Mouse (Mus musculus) limb, embryonic 14.5 days (tissue): ENCODE results near the gene Rab8b. TPM values are rescaled to one million over a fixed set of nuclear protein-coding genes. Genes with fewer than 3 reads are reported as not detected.

Source experiments
- ATAC-seq: fragments of 200-750 bp; cut with Nextera tagmentation; 2 replicates; pipeline ENCODE4 v1.8.0; 2017; ENCODE audit warnings: low read depth, moderate number of reproducible peaks, moderate TSS enrichment; ENCODE audit not compliant: low FRiP score
- DNase-seq: peaks from one replicate; pipeline ENCODE4 v3.0.0-alpha.2; 2015; ENCODE audit warnings: low spot score
- H3K27ac ChIP-seq: fragments of 300-500 bp; sonication (generic); replicated peaks from 2 replicates; pipeline ENCODE4 v1.5.1; 2014; ENCODE audit warnings: low read depth, mild to moderate bottlenecking, low read length, moderate library complexity, mixed read lengths
- H3K27me3 ChIP-seq: fragments of 300-500 bp; sonication (generic); 2 replicates; pipeline ENCODE4 v1.6.1; 2014; ENCODE audit warnings: low read length, mixed read lengths; ENCODE audit not compliant: control insufficient read depth, insufficient read depth
- H3K36me3 ChIP-seq: fragments of 300-500 bp; sonication (generic); 2 replicates; pipeline ENCODE4 v1.6.1; 2014; ENCODE audit warnings: mild to moderate bottlenecking, low read length, moderate library complexity, mixed read lengths; ENCODE audit not compliant: control insufficient read depth, insufficient read depth
- H3K4me1 ChIP-seq: fragments of 300-500 bp; sonication (generic); 2 replicates; pipeline ENCODE4 v1.6.1; 2014; ENCODE audit warnings: antibody characterized with exemption, low read length, mixed read lengths; ENCODE audit not compliant: control insufficient read depth, insufficient read depth
- H3K4me2 ChIP-seq: fragments of 300-500 bp; sonication (generic); replicated peaks from 2 replicates; pipeline ENCODE4 v1.6.1; 2014; ENCODE audit warnings: low read depth, mild to moderate bottlenecking, low read length, moderate library complexity; ENCODE audit not compliant: severe bottlenecking
- H3K4me3 ChIP-seq: fragments of 300-500 bp; sonication (generic); replicated peaks from 2 replicates; pipeline ENCODE4 v1.5.1; 2014; ENCODE audit warnings: low read length
- H3K9ac ChIP-seq: fragments of 300-500 bp; sonication (generic); 2 replicates; pipeline ENCODE4 v1.6.1; 2014; ENCODE audit warnings: mild to moderate bottlenecking, low read depth, low read length, moderate library complexity; ENCODE audit not compliant: severe bottlenecking
- H3K9me3 ChIP-seq: fragments of 300-500 bp; sonication (generic); 2 replicates; pipeline ENCODE4 v1.6.1; 2016; ENCODE audit warnings: low read length; ENCODE audit not compliant: control insufficient read depth
- POLR2A ChIP-seq: fragments of 200-500 bp; IDR thresholded peaks from 2 replicates; pipeline ENCODE4 v1.8.0; 2012; ENCODE audit warnings: inconsistent platforms, mild to moderate bottlenecking, moderate library complexity, borderline replicate concordance; ENCODE audit not compliant: insufficient read depth, insufficient read length; ENCODE audit errors: extremely low read depth
- WGBS: fragments of 180-500 bp; shearing (Covaris S2); extraction: QIAGEN DNeasy Blood & Tissue Kit; methylation state at CpG from one replicate; pipeline ENCODE4 v1.1.7; 2014; 5-methylcytosine and 5-hydroxymethylcytosine counted together
- polyA plus RNA-seq, 2 experiments: library from polyadenylated mRNA; depleted of rRNA in 1 of 2; stranded (reverse) in 1 of 2; unstranded in 1 of 2; fragments of >200 nt; fragmentation: Nextera tagmentation in 1 of 2; extraction: Ambion mirVana in 1 of 2; gene quantifications; 2 replicates each; pipeline versions ENCODE4 v1.2.1 to v1.2.3; 2012 to 2014

Rab8b gene
- polyA plus RNA-seq, 2 experiments: 14.3 to 15.4 TPM

DNA sequence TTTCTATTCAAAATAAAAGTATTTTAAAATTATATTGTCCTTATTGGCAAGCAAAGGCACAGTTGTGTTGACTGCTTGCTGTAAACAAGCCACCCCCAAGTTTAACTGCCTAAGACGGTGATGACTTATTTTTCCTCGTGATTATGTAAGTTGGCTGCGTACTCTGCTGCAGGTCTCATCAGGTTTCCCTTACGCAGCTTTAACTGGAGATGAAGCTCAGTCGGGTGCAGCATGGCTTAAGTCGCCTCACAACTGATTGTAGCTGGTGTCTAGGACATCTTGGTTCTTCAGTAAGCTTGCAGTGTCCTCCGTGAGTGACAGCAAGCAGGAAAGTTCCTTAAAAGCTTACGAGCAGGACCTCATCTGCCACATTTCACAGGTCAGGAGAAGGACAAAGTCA is 32.8 kb upstream of the Rab8b start:
- Histone ChIP-seq H3K27me3 (no peaks in the 10 kb centered on the region), H3K4me2 (no peak overlapping the region), H3K4me1 (no peaks in the 10 kb centered on the region), H3K36me3 (peaks cover 16% of the 10 kb centered on the region), H3K9ac (no peak overlapping the region), H3K9me3 (no peaks in the 10 kb centered on the region), H3K4me3 (no peak overlapping the region), H3K27ac (no peak overlapping the region)
- no peak for TF ChIP-seq POLR2A
- WGBS: 80% methylated on average over 8 of the region's 8 CpGs
- DNase-seq: no peak
- no peak for ATAC-seq

DNA sequence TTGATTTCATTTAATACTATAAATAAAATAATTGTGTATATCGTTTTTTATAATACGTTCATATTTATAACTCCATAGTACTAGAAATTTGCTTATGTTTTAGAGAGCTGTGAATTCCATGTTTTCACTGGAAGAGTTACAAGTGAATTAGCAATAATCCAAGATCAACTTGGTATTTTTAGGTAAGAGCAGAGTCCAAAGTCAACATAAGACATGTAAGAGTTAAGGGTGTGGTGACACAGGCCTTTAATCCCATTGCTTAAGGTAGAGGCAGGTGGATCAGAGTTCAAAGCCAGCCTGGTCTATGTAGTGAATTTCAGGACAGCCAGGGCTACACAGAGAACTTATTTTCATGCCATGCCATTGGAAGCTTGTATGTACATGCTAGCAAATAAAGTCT is 29.0 kb upstream of the Rab8b start:
- Histone ChIP-seq H3K36me3 (peaks cover 16% of the 10 kb centered on the region), H3K4me3 (no peak overlapping the region), H3K4me1 (0 out of 2 replicates have a peak, but pooled peaks cover 5% of the 10 kb centered on the region), H3K4me2 (no peak overlapping the region), H3K27me3 (no peaks in the 10 kb centered on the region), H3K27ac (no peak overlapping the region), H3K9ac (no peak overlapping the region), H3K9me3 (no peaks in the 10 kb centered on the region)
- DNase-seq: no peak
- no peak for ATAC-seq
- no peak for TF ChIP-seq POLR2A
- WGBS: 93% methylated on average over 2 of the region's 2 CpGs

DNA sequence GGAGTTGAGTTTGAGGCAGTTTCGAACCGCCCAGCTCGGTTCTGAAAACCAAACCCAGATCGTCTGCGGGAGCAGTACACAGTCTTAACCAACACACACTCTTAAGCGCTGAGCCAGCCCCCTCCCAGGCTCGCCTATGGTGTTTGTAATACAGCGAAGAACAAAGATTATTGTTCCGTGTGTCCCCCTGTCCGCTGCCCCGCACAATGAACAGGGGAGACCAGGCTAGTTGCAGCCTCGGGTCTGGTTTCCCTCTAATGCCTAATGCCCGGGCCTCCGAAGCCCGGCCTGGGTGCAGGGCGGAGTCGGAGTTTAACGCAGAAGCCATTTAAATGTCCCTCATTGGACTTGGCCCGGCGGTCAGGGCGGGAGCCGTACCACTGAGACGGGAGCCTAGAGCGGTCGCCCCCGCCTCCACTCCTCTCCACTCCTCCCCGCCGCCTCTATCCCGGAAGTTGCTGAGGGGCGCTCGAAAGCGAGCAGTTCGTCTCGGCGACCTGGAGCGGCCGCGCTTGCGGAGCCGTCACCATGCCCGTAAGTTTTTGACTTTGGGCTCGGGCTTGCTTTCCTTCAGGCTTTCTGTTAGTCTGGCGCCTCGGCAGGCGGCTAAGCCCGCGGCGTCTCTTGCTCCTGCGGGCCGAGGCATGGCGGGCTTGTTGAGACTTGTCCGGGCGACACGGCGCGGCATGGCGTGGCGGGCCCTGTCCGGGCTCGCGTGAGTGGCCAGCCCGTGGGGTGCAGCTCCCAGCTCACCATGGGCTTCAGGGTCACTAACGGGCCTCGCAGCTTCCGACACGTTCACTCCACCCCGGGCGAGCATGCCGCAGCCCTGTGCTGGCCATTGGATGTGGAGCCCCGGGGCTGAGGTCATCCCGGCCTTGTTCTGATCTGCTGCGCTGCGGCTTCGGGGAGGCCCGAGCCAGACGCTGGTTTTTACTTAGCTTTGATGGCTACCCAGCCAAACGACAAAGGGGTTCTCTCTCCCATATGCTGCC is 26.5 kb upstream of the Rab8b start, which contains the start of gene Rps27l:
TSS of gene Rps27l (plus strand) at position 440 of the 995 bp plus-strand sequence.
- peak; percentile 47; the same call in 1 of the 2 replicates for TF ChIP-seq POLR2A
- Histone ChIP-seq H3K27me3 (no peaks in the 10 kb centered on the region), H3K9me3 (no peaks in the 10 kb centered on the region), H3K4me1 (0 out of 2 replicates have a peak, but pooled peaks cover 5% of the 10 kb centered on the region), H3K36me3 (peaks cover 16% of the 10 kb centered on the region), H3K9ac (peak within 1 kb of the TSS; percentile 82), H3K4me2 (peak within 1 kb of the TSS; percentile 79), H3K27ac (peak within 1 kb of the TSS; percentile 85), H3K4me3 (peak within 1 kb of the TSS; percentile 93)
- 1% methylated on average over 74 of the region's 77 CpGs for WGBS
- ATAC-seq: peak; percentile 99
- DNase-seq: peak; percentile 97

DNA sequence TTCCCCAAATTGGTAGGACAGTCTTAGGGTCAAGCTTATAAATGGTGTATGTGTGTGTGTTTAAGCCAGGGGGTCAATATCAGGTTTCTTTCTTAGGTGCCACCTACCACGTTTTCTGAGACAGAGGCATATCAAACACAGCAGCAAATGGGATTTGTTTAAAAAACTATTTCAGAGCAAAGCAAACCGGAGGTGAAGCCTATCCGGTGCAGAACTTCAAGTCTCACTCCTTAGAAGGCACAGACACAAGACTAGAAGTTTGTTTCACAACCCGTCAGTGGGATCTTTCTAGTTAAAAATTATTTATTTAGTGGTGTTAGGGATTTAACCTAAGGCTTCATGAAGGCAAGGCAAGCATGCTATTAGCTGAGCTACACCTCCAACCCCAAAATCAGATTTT is 25.7 kb upstream of the Rab8b start:
- TF ChIP-seq POLR2A: no peak
- H3K4me1 ChIP-seq: 0 out of 2 replicates have a peak, but pooled peaks cover 5% of the 10 kb centered on the region
- peaks cover 16% of the 10 kb centered on the region for H3K36me3 ChIP-seq
- H3K4me3 ChIP-seq: peak overlapping the region; percentile 93
- H3K27ac ChIP-seq: peak overlapping the region; percentile 85
- 16% methylated on average over 4 of the region's 4 CpGs for WGBS
- peak overlapping the region; percentile 50 for H3K4me2 ChIP-seq
- DNase-seq: no peak
- ATAC-seq: no peak
- H3K9ac ChIP-seq: peak overlapping the region; percentile 82
- no peaks in the 10 kb centered on the region for H3K9me3 ChIP-seq
- no peaks in the 10 kb centered on the region for H3K27me3 ChIP-seq

DNA sequence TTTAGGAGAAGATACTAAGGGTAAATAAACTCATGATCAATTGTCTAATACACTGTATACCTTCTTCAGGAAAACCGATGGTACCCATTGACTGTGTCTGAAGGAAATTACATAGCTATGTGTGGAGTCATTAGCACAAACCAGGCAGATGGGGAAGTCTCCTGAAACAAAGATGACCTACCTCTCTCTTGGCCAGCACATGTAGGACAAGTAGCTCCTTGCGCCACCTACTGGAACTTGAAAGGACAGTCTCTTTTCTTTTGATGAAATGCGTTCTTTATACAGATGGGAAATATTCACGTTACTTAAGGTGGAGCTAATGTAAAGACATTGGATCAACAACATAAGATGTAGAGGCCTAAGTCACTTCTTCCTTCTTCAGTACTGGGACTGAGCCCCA is 19.3 kb upstream of the Rab8b start:
- Histone ChIP-seq H3K9me3 (no peaks in the 10 kb centered on the region), H3K27ac (no peak overlapping the region), H3K36me3 (no peaks in the 10 kb centered on the region), H3K9ac (no peak overlapping the region), H3K4me1 (no peaks in the 10 kb centered on the region), H3K27me3 (no peaks in the 10 kb centered on the region), H3K4me2 (no peak overlapping the region), H3K4me3 (no peak overlapping the region)
- 7% methylated on average over 4 of the region's 4 CpGs for WGBS
- DNase-seq (peak; percentile 73), ATAC-seq (no peak)
- TF ChIP-seq POLR2A: no peak
